Mouse (Mus musculus) lung, embryonic 14.5 days (tissue): ENCODE measurements around the gene Muc1. TPM values are rescaled to one million over a fixed set of nuclear protein-coding genes. Genes with fewer than 3 reads are reported as not detected.
A peak's percentile ranks its signal among the peaks of the same experiment; 100 is the strongest.

Source experiments
- ATAC-seq: fragments of 200-750 bp; cut with Nextera tagmentation; 2 replicates; pipeline ENCODE4 v1.8.0; 2017; ENCODE audit warnings: mild to moderate bottlenecking, moderate TSS enrichment, moderate library complexity; ENCODE audit not compliant: insufficient read depth
- DNase-seq: peaks from one replicate; pipeline ENCODE4 v3.0.0-alpha.2; 2015
- H3K27ac ChIP-seq: fragments of 300-500 bp; sonication (generic); 2 replicates; pipeline ENCODE4 v1.5.1; 2014; ENCODE audit warnings: low read depth, mild to moderate bottlenecking, moderate library complexity
- H3K27me3 ChIP-seq: fragments of 300-500 bp; sonication (generic); 2 replicates; pipeline ENCODE4 v1.6.1; 2014; ENCODE audit warnings: low read length, control low read depth; ENCODE audit not compliant: insufficient read depth
- H3K36me3 ChIP-seq: fragments of 300-500 bp; sonication (generic); 2 replicates; pipeline ENCODE4 v1.6.1; 2014; ENCODE audit warnings: control low read depth; ENCODE audit not compliant: insufficient read depth
- H3K4me1 ChIP-seq: fragments of 300-500 bp; sonication (generic); 2 replicates; pipeline ENCODE4 v1.6.1; 2014; ENCODE audit warnings: antibody characterized with exemption, control low read depth; ENCODE audit not compliant: insufficient read depth
- H3K4me2 ChIP-seq: fragments of 300-500 bp; sonication (generic); 2 replicates; pipeline ENCODE4 v1.6.1; 2014; ENCODE audit warnings: mild to moderate bottlenecking
- H3K4me3 ChIP-seq: fragments of 300-500 bp; sonication (generic); 2 replicates; pipeline ENCODE4 v1.5.1; 2014; ENCODE audit warnings: low read depth, low read length
- H3K9ac ChIP-seq: fragments of 300-500 bp; sonication (generic); 2 replicates; pipeline ENCODE4 v1.6.1; 2014
- H3K9me3 ChIP-seq: fragments of 300-500 bp; sonication (generic); 2 replicates; pipeline ENCODE4 v1.6.1; 2016; ENCODE audit warnings: low read depth, low read length, control low read depth
- CTCF ChIP-seq: IDR thresholded peaks from 2 replicates; pipeline ENCODE4 v1.5.1; 2016; ENCODE audit warnings: antibody characterized with exemption, low read depth
- WGBS: fragments of 180-500 bp; shearing (Covaris S2); extraction: QIAGEN DNeasy Blood & Tissue Kit; methylation state at CpG from one replicate; pipeline ENCODE4 v1.1.7; 2014; 5-methylcytosine and 5-hydroxymethylcytosine counted together
- polyA plus RNA-seq: library from polyadenylated mRNA; unstranded; fragments of >200 nt; fragmentation: Nextera tagmentation; extraction: Ambion mirVana; gene quantifications from 2 replicates; pipeline ENCODE4 v1.2.1, GENCODE M21; 2014

The Muc1 gene
- polyA plus RNA-seq, 1 experiment from 2014 or later = 50.4 TPM

DNA sequence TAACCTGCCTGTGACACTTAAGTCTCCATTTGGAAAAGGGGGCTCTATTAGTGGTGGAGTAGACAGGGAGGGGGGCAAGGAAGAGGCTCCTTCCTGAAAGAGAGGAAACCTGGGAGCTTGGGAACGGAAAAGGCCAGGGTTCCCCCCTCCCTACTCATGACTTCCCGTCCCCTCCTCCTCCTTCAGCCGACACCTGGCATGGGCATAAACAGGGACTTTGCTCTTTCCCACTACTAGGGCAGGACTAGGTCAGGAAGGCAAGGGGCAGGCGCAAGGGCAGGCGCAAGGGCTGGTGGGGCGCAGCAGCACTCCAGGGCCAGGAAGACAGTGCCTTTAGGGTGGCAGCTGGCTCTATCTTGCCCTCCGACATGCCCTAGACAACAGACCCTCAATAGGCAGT is 49.2 kb downstream of the Muc1 start:
- Histone ChIP-seq H3K36me3 (peaks cover 15% of the 10 kb centered on the region), H3K9ac (peak overlapping the region; percentile 74), H3K27ac (peak overlapping the region; percentile 94), H3K4me3 (peak overlapping the region; percentile 61), H3K4me1 (peaks cover 9% of the 10 kb centered on the region; the same call in 1 of the 2 replicates), H3K9me3 (no peaks in the 10 kb centered on the region), H3K27me3 (peaks cover 18% of the 10 kb centered on the region), H3K4me2 (peak overlapping the region; percentile 92)
- TF ChIP-seq CTCF = no peak
- 48% methylated on average over 7 of the region's 7 CpGs for WGBS
- ATAC-seq (no peak), DNase-seq (peak; percentile 51)

DNA sequence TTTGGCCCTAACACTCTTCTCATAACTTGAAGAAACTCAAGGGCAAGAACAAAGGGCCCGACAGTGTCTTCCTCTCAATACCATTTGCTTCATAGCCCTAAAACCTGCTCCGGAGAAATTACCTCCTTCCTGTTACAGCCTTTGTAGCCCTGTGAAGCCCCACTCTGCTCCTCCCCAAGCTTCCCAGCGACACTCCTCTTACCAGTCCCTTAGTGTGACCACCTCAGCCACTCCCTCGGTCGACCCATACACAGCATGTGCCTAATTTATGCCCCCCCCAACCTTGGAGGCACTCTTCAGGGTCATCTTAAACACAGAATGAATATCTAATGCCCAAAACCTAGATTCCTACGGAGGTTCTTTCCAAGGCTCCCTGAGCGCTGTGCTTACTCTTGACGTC is 49.8 kb downstream of the Muc1 start:
- no peak for TF ChIP-seq CTCF
- ATAC-seq = no peak
- Histone ChIP-seq H3K9ac (peak overlapping the region; percentile 74), H3K9me3 (no peaks in the 10 kb centered on the region), H3K4me1 (peaks cover 9% of the 10 kb centered on the region; the same call in 1 of the 2 replicates), H3K4me2 (peak overlapping the region; percentile 92), H3K36me3 (peaks cover 15% of the 10 kb centered on the region), H3K4me3 (peak overlapping the region; percentile 61), H3K27me3 (peaks cover 18% of the 10 kb centered on the region), H3K27ac (peak overlapping the region; percentile 94)
- WGBS = 13% methylated on average over 8 of the region's 8 CpGs
- DNase-seq = no peak

DNA sequence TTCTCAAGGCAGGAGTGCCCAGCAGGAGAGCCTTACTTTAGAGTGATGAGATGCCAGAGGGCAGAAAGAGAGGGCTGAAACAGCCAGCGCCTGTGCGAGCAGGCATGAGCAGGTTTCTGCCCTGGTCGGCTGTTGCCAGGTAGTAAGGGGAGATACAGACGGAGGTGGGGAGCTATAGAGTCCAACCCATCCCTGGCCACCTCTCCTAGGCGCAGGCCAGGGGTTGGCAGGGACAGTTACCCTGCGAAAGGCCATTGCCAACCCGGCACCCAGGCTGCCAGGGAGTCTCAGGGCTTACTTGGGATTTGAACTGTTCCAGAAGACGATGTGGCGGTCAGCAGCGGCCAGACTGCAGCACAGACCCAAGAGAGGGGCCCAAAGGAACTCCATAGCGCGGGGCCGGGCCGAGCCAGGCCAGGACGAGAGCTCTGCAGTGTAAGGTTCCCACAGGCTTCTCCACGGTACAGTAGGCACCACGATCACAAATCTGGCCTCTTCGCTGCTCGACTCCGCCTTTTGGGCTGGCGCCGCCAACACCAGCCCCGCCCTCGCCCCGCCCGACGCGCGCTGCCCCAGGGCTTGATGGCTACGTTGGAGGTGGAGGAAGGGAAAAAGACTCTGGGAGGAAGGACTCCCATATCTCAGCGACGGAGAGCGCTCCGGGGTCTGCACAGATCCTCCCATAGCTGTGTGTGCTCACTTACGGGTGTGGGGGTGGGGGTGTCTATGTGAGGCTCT is 50.5 kb downstream of the Muc1 start:
- peak overlapping the region; percentile 61 for H3K4me3 ChIP-seq
- H3K36me3 ChIP-seq = peaks cover 15% of the 10 kb centered on the region
- H3K4me2 ChIP-seq = peak overlapping the region; percentile 92
- ATAC-seq (peak; percentile 76), DNase-seq (peak; percentile 93)
- no peaks in the 10 kb centered on the region for H3K9me3 ChIP-seq
- under 1% methylated on average over 35 of the region's 35 CpGs for whole genome bisulfite sequencing
- H3K9ac ChIP-seq = peak overlapping the region; percentile 74
- TF ChIP-seq CTCF = no peak
- H3K27ac ChIP-seq = peak overlapping the region; percentile 94
- peaks cover 18% of the 10 kb centered on the region for H3K27me3 ChIP-seq
- peaks cover 9% of the 10 kb centered on the region; the same call in 1 of the 2 replicates for H3K4me1 ChIP-seq

DNA sequence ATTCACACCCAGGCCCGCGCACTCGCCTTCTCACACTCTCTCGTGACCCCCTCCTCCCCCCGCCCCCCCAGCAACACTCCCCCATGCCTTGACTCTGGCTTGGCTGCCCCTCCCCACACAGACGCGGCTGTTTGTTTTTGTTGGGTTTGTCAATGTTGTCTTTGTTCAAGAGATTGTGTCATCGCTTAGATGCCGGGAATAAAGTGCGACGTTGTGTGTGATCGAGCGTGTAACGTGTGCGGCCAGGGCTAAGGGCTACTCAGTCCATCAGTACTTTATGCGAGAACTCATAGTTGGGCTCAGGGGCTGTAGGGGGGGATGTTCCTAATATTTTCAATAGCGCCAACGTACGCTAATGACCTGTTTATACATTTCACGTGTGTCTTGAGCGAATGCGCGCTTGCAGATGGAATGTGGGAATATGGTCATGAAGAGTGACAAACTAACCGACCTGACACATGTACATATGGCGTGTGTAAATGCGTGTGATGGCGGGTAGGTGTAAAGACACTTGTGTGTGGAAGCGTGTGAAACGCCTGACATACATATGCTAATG is 51.3 kb downstream of the Muc1 start:
- ATAC-seq (peak; percentile 12; the same call in 1 of the 2 replicates), DNase-seq (peak; percentile 65)
- Histone ChIP-seq H3K27ac (peak overlapping the region; percentile 94), H3K27me3 (peaks cover 18% of the 10 kb centered on the region), H3K4me1 (peaks cover 9% of the 10 kb centered on the region; the same call in 1 of the 2 replicates), H3K4me3 (peak overlapping the region; percentile 61), H3K4me2 (peak overlapping the region; percentile 92), H3K9me3 (no peaks in the 10 kb centered on the region), H3K36me3 (peaks cover 11% of the 10 kb centered on the region), H3K9ac (peak overlapping the region; percentile 74)
- under 1% methylated on average over 29 of the region's 29 CpGs for WGBS
- TF ChIP-seq CTCF = no peak

DNA sequence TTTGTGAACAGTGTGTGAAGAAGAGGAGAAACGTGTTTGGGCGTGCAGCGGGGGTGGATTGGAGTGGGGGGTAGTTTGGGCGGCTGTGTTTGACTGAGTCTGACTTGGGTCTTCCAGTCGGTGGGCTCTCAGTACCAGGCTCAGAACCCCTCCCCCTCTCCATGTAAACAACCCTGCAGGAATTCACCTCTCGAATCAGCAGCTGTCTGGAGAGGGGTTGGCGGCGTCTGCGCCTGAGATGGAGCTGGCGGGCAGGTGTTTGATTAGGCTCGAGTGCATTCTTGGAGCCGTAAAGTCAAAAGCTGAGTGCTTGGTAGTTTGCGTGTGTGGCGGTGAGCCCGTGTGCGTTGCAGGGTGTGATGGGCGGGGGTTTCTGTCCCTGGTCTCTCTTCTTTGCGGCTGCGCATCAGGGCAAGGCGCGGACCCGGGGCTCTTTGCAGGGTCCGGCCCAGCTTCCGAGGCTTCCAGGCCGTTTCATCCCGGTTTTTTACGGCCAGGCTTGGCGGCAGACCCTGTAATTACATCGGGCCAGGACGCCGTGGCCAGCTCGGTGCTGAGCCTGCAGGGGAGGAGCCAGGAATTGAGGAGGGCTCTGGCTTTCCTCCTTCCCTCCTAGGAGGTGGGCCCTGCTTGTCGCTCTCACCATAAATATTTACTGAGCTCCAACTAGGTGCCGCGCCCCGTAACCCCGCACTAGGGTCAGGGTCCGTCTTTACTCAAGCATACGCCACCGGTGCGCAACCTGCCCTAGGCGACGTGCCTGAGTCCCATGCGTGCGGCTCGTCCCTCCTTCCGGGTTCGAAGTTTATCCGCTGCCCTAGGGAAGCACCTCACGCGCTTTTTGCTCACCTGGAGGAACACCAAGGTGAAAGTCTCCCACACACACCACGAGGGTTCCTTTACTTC is 52.0 kb downstream of the Muc1 start, which contains the start of gene Efna1:
Efna1 (minus strand) TSS at position 537 of the 906 bp plus-strand sequence.
- peak within 1 kb of the TSS; percentile 94 for H3K27ac ChIP-seq
- H3K9ac ChIP-seq = peak within 1 kb of the TSS; percentile 74
- ATAC-seq (peak; percentile 47), DNase-seq (peak; percentile 75)
- peaks cover 18% of the 10 kb centered on the region for H3K27me3 ChIP-seq
- peak within 1 kb of the TSS; percentile 92 for H3K4me2 ChIP-seq
- peak; percentile 31 for TF ChIP-seq CTCF
- peaks cover 4% of the 10 kb centered on the region; the same call in 1 of the 2 replicates for H3K36me3 ChIP-seq
- peak within 1 kb of the TSS; percentile 61 for H3K4me3 ChIP-seq
- H3K4me1 ChIP-seq = peaks cover 9% of the 10 kb centered on the region; the same call in 1 of the 2 replicates
- H3K9me3 ChIP-seq = no peaks in the 10 kb centered on the region
- under 1% methylated on average over 52 of the region's 52 CpGs for WGBS

DNA sequence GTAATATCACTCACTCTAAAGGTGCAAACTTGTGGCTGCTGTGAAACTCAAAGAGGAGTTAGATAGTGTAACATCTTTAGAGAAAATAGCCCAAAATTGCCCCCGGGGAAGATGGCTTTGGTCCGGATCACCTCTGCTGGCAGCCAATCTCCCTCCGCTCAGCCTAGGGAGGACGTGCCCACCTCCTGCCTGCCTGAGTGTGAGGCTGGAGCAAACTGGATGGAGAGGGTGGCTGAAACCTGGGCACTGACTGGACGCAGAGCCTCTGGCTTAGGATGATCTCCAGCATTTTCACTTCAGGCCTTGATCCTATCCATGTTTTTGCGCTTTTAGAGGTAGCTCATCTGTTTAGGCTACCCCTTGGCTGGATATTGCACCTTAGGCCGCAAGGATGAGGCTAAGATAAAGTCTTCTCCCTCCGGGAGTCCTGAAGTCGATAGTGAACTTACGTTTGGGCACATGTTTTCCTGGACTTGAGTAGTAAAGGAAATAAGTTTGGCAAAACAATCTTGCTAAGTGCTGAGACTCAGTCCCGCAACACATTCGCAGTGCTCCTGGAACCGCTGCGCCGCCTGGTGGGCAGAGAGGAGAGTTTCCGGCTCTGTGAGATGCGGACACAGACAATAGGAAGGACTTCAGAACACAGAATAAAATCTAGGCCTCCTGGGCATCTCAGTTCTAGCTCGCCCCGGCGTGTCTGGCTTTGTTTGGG is 52.9 kb downstream of the Muc1 start:
- no peak for ATAC-seq
- DNase-seq = peak; percentile 95
- no peaks in the 10 kb centered on the region for H3K9me3 ChIP-seq
- WGBS = 12% methylated on average over 20 of the region's 20 CpGs
- peak; percentile 96 for TF ChIP-seq CTCF
- peak overlapping the region; percentile 48; the same call in 1 of the 2 replicates for H3K9ac ChIP-seq
- H3K4me3 ChIP-seq = peak overlapping the region; percentile 61
- peaks cover 6% of the 10 kb centered on the region; the same call in 1 of the 2 replicates for H3K4me1 ChIP-seq
- peaks cover 18% of the 10 kb centered on the region for H3K27me3 ChIP-seq
- peak overlapping the region; percentile 92 for H3K4me2 ChIP-seq
- peak overlapping the region; percentile 94 for H3K27ac ChIP-seq
- H3K36me3 ChIP-seq = no peaks in the 10 kb centered on the region
